Mouse (Mus musculus) cerebellum, postnatal 14 days (tissue): ENCODE measurements at regions not wholly inside any gene's neighbourhood (a gene's known extent, or its start where the extent isn't known, plus 50 kb on each side); places are given as distances from the start of the nearest gene placed in this dataset.
"Not testable (repeated sequence)": the region's sequence is repeated elsewhere in the genome, so short reads cannot be mapped to it uniquely, and the experiment has no call there.

Experiments
- DNase-seq, 2 experiments: peaks; one replicate each; pipeline ENCODE4 v3.0.0; 2021; ENCODE audit warnings: mixed read lengths in 2 of 2

DNA sequence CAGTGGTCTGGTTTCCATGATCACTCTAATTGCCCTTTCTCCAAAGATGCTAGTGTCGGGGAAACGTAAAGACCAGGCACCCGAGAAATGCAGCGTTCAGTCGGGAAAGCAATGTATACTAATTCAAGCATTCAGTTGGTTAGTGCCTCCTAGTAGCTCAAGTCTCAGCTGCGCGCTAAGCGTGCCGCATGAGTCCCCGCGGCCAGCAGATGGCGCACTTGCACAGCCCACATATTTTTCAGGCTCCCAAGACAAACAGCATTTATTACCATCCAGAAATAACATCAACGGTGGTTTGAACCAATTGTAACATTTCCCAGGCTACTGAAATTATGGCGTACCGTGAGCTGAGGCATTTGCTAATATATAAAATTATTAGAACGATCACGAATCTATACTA lies 222.3 kb downstream of the Brms1l start:
- peak; percentile 90 to 93 for DNase-seq

DNA sequence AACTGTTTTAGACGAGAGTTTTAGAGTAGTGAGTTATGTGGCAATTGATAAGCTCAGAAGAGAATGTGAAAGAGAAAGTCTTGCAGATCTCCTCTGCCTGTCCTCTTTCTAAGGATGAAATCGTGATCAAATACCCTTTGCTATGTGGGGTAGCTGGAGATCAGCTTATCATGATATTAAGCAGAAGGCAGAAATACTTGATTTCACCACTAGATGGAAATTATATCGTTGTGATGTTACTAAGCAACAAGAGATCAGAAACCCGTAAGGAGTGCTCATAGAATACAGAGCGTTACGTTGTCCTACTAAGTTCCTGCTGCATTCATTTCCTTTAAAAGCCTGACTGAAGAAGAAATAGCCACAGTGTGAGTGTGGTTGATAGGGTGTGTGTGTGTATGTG lies 219.3 kb downstream of the Brms1l start:
- DNase-seq = no peak

DNA sequence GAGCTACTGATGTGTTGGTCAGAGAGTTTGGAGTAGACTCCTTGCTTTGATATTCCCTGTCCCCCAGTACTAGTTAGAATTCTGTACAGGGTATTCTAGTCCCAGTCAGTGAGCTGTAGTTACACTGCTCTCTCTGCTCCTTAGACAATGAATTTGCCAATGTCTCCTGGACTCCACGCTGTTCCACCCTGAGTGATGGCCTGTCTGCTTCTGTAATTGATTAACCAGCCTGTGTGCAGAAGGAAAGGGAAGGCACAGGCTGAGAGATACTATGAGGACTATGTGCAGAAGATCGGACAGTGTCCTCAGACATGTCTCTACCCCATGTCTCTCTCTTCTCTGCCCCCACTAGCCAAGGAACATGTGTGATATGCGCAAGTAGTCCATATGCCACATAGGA lies 209.9 kb downstream of the Brms1l start:
- DNase-seq = no peak

DNA sequence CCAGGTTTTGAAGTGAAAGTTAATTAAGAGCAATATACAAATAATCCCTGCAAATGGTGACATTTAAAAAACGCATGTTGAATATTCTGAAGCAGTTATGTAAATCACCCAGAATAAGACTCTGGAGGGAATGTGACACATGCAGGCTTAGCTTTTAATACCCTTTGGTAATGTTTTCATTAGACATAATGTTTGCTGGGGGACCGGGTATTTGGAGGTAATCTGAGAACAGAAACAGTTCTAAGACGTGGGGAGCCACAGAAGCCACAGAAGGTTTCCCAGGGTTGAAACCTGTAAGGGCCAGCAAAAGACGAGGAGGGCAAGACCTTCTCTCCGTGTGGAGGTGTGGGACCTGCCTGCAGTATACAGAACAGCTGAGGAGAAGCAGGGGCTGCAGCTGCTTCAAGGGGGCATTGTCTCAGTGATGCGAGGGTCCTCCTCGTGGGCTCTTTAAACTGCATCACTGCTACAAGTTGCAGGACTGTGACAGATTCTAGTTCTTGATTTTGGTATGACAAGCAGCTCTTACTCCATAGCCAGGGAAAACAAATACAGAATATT lies 184.9 kb downstream of the Brms1l start:
- no peak for DNase-seq

DNA sequence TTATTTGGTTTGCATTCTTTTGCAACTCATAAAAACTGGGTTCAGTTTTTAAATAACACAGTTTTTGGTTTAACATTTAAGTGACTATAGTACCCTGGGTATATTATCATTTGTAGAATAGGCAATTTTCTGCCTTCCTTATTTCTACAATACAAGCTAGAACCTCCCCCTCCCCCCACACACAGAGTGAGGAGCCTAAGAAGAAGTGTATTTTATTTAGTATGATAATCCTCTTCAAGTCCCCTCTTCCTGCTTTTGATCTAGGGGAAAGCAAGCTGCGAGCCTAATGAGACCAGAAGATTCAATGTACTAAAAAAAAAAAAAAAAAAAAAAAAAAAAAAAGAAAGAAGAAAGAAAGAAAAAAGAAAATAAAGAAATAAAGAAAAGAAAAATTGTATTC lies 184.4 kb downstream of the Brms1l start:
- DNase-seq = no peak

DNA sequence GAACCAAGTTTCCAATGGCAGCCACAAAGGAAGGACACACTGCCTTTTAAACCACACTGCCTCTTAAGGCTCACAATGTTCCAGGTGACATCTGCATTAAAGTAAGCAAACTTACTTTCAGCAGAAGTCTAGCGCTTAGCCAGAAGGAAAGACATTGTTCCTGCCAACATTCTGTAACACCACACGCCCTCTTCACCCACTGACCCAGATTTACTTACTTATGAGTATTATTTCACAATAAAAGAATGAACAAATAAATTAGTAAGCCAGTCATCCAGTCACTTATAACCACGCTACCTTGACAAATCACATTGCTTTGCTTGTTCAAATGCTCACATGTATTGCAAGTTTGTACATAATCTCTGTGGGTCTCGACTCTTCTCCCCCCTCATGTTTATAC lies 173.9 kb downstream of the Brms1l start:
- DNase-seq = no peak

DNA sequence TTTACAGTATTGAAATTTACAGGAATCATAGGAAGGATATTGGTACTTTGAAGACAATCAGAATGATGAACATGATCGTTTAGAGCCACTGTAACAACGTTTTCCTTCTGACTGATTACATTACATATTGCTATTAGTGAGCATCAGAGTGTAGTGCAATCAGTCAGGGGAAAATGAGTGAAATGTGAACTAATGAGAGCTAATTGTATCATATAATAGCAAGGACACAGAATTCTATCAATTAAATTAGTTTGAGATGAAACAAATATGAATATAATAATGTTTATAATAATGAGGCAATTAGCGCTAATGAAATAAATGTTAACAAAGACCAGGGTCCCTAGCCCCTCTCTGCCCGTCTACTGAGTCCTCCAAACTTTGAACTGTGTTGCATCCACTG lies 169.7 kb downstream of the Brms1l start:
- DNase-seq = no peak

DNA sequence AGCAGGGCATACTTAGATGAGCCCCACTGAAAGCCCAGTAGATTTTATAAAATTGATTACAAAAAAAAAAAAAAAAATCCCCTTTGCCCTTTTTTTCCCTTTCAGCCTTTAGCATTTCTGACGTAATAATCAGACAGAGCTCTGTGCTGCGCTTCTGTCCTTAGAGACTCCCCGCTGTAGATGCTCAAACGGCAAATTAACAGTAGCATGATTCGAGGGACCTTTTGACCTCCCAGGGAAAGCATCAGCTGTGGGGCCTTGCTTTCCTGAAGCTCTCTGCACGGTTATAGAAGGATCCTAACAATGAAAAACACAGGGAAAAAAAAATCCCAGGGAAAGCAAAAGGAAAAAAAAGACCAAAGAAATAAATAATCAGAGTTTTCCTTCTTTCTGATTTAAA lies 169.2 kb downstream of the Brms1l start:
- DNase-seq = no peak

DNA sequence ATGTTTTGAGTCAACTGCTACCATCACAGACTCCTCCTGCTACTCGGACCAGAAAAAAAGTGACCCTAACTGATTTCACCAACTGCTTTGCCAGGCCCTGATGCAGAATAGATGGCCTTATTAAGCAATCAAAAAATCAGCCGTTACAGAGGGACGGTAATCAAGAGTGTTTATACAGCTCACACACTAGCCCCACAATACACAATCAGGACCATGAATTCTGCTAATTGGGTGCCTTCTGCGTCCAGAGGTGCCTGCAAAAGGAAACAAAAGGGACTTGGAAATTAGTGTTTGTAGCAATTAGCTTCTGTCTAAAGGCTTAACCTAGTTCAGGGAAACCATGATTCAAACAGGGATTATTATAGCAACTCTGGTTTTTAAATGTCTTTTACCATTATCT lies 168.4 kb downstream of the Brms1l start:
- DNase-seq = no peak

DNA sequence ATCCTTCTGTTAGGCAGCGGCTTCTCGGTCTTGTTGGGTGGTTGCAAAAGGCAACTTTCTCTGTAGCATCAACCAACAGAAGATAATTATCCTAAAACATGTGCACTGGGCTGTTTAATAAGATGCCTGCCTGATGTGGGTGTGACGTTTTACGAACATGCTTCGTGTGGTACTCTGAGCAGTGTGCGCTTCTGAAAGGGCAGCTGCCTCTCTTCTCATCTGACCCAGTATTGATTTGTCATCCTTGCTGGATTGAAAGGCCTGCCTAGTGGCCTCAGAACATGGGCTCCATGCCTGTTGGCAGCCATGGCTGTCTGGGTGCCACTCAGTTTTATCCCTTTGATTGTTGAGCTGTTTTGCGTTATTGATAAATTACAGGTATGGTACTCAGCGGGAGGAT lies 167.4 kb downstream of the Brms1l start:
- DNase-seq = no peak

DNA sequence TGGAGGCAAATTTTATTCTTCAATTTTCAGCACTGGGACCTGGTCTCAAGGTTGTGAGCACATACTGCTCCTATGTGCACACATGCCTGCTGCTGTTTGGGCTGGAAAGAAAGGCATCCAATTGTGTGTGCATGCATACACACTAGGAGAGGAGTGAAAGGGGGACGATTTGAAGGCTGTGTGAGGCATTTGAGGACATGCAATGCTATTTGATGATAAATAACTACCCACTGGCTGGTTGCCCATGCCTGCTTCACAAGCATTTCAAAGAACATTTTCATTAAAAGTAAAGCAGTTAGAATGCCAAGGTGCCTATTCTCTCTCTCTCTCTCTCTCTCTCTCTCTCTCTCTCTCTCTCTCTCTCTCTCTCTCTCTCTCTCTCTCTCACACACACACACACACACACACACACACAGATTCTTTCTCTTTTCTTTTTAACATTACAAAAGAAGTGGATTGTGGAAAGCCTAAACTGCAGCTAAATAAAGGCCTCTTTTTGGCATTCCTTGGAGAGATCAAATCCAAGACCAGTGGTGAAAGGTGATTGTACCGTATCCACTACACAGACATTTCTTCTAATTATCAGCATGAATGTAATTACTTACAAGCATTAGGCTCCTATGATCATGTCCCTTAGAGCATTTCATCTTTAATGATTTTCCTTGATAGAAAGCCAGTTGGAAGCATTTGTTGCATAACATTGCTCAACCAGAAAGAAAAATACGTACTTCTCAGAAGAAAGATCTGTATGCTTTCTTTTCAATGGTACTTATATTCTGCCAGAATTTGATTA lies 160.7 kb downstream of the Brms1l start:
- no peak for DNase-seq

DNA sequence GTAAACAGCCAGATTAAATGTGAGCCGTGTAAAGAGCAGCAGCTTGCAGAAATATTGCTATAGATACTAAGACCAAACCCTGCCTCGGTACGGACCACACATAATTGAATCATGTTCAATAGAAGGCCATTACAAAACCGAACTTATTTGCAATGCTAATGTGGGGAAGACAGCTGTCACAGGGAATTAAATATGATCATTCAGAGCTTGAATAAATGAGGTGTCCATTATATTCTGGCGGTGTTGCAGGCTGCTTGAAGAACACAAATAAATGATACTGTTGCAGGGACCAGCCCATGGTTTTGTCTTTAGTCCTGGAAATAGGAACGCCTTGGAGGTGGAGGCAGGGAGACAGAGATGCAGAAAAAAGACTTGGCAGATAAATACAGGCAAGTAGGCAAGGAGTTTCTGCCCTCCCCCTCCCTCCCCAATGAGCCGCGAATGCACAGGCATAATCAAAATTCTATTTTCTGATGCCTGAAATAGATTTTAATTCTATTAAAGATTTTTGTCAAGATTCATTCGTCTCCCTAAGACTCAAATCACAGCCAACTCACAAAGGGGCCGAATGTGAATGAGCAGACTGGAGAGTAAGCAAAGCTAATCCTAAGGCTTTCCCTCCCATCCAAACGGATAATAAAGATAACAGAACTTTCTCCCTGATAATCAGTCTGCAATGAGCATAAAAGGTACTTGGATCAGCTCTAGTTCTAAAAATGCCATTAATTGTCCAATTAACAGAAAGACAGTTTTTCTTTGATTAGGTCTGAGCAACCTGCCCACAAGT lies 147.6 kb downstream of the Brms1l start:
- DNase-seq = peak in 1 of 2 experiments; percentile 6

DNA sequence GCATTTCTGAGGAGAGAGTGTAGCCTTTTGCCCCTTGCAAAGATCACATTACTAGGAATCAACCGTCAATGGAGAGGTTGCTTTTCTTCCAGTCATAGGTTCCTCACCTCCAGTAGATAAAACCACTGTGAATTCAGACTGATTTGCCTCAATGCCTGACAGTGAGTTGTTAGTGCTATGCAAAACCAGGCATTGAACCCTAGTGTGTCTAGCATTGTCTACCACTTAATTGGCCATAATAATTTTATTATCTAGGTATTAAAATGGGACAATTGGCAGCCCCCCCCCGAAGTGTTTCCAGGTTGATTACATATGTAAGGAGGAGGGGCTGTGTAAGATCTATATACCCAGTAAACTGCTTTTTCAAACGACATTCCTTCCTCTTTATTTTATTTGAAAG lies 147.0 kb downstream of the Brms1l start:
- DNase-seq = no peak

DNA sequence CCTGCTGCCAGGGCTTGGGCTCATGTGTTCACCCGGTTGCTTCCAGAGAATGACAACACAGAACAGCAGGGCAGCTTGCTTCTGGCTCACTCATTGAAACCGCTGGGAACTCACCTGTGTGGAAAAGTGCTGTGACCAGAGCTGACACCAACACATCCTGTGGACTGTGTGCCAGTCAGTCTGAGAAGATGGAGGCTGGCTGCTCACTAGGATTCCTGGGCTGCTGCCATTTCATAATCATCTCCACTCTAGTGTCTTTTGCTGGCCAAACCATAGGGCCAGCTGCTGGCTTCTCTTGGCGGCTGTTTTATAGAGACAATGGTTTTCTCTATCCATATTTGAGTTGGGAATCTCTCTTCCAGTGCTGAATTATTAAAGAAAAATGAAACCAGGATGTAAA lies 138.1 kb downstream of the Brms1l start:
- DNase-seq = peak; percentile 42 to 52

DNA sequence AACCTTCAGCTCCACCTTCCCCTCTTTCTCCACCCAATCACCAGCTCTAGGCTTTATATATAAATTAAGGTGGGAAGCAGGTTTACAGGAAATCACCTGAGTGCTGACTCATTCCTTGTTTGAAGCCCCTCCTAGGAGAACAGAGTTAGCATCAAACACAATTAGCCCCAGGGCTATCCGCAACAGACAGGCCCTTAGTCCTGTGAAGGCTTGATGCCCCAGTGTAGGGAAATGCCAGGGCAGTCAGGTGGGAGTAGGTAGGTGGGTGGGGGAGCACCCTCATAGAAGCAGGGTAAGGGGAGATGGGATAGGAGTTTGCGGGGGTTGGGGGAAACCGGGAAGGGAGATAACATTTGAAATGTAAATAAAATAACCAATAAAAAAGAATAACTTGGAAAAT lies 123.2 kb downstream of the Brms1l start:
- not testable (repeated sequence) for DNase-seq

DNA sequence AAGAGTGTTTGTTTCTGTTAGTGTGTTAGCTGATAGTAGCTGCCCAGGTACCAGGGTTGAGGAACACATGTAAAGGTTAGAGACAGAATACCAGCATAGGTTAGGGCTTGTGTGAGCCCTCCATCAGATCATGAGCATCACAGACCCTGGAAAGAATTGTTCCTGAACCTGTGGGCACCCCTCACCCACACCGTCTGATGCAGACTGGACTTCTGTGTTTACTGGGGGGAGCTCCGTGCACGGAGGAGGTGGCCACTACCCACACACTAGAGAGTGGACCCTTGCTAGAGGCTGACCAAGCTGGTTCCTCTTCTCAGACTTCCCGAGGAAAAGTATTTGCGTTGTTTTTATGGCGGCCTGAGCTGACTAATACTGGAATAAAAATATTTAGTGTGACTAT lies 104.4 kb downstream of the Brms1l start:
- DNase-seq = no peak

DNA sequence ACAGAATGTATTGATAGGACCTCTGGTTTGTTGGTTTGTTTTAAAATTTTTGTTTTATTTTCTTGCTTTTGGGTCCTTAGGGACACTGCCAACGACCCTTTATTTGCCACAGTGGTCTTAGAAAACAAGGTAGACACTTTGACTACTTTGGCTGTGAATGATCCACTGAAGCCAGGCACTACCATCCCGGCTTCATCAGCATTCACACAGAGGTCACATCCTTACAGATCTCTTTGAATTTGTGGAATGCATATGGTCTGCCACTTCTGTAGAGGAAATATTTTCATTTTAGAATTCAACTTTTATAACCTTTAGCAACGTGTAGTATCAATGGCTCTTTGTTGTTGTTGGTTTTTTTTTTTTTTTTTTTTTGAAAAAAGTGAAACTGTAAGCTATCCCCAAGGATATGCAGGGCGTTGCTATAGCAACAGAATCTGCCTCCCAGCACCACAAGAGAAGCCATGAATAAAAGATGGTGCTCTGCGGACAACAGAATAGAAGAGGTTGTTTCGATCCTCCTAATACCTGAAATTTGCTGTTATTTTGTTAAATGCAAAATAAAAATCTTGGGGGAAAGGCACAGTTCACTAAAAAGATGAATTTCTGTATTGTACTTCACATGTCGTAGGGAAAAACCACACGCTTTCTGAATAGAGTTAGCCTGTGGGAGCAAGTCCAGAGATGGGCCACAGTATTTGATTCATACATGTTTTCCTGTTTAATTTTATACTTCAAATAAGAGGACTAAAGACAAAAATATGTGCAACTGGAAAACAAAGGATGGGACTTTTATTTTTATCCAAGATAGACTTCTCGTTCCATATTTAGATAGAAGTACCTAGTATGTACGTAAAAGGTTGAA lies 103.4 kb downstream of the Brms1l start:
- peak in 1 of 2 experiments; percentile 3 for DNase-seq

DNA sequence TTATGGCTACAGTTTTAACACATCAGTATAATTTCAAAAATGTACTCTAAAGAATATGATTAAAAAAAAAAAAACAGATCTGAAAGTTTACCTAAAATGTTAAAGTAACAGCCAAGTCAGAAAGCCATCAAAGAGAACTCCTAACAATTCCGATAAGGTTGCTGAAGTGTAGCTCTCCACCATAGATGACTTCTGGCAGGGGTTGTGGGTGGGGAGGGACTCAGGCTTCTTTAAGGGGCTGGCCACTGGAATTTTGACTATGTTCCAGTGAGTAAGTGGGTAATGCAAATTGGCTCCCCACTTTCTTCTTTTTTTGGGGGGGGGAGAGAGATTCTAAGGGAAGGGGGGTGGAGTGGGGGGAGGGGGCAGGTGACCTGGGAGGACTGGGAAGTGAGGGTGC lies 98.0 kb downstream of the Brms1l start:
- no peak for DNase-seq

DNA sequence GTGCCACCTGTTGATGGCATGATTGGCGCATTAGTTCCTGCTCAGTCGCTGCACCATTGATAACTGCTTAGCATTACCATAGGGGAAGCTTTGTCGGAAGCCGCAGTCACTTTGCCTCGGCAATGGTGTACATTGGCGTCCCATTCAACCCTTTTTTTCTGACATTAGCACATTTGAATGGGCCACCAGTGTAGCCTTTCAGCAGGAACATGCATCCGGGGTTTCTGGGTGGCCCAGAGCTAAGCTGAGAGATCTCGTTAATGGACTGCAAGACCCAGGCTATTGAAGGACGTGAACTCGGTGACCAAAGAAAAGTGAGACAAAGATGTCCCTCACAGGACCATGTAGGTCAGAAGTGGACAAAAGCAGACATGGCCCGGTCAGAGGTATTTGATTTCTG lies 97.3 kb downstream of the Brms1l start:
- DNase-seq = no peak

DNA sequence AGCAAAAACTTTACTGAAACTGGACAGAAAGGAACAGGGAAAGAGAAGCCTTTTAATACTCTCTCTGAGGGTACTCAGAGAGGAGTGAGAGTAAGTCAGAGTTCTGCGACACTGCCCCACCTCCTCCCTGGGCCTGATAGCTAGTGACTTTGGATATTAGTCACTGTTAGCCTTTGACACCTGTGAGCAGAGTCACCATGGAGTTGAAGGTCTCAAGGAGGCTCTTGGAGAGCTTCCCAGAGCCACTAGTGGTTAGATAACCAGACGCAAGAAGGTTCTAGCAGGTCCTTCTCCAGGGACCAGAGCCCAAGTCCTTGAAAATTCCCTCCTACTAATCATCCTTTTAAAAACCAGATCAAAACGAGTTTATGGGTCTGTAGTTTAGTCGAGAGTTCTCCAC lies 94.3 kb downstream of the Brms1l start:
- no peak for DNase-seq

DNA sequence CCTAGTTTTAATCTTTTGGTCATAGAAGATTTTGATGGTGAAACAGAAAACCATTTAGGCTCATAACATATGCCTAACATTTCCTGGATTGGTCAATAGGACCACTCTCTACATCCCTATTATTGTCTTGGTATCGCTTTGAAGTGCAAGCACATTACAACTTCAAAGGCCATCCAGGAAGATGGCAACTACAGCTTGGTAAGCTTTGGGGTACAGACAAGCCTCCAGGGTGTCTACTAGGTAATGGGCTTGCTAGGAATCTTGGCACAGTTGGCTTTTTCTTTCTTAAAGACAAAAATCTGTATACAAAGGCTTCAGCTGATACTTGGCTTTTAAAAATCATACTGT lies 90.8 kb downstream of the Brms1l start:
- DNase-seq = no peak

DNA sequence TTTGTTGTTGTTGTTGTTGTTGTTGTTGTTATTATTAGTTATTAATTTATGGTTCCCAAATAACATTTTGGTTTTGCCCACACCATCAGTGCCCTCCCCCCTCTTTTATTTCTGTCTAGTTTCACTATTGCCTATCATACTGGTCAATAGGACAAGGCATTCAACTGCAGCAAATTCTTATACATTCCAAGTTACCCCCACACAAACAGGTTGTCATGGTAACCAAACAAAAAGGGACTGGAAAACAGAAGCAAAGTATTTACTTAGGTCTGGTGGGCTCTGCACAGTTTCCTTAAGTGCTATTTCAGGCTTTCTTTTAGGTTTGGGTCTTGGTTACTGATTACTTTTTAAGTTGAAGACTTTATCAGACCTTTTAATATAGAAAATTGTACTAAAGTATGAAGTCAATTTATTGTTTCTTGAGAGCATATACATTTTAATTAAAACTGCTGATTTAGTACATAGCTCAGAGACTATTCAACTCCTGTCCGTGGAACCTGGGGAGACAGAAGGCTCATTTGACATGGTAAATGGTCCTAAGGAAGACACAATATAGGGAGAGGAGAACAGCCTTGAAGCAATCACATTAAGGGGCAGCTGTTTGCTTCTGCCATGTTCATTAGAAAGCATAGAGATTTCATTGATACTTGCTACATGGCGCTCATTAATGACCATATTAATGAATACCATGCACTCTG lies 90.3 kb downstream of the Brms1l start:
- DNase-seq = no peak
